Mouse (Mus musculus) common myeloid progenitor, adult 5-6 weeks (primary cell): ENCODE data around the gene Slfn9. TPM values are rescaled to one million over a fixed set of nuclear protein-coding genes. Genes with fewer than 3 reads are reported as not detected.
"Not testable (repeated sequence)": the region's sequence is repeated elsewhere in the genome, so short reads cannot be mapped to it uniquely, and the experiment has no call there.

Experiments
- ATAC-seq: replicated peaks from 2 replicates; pipeline ENCODE4 v1.8.0; 2016; ENCODE audit warnings: low read depth, mild to moderate bottlenecking, moderate TSS enrichment, inconsistent platforms; ENCODE audit not compliant: poor library complexity, severe bottlenecking
- total RNA-seq: library from RNA; stranded (forward); fragments of 200-1000, 187-1606 nt; gene quantifications from 2 replicates; pipeline ENCODE4 v1.2.3, GENCODE M21; 2017

Gene Slfn9
- total RNA-seq, 1 experiment from 2014 or later: 39.6 TPM

- no peak for ATAC-seq
These were observed 29.9 kb downstream of the Slfn9 start for GRCm38 (mm10) chr11:82961743-82962142.

DNA sequence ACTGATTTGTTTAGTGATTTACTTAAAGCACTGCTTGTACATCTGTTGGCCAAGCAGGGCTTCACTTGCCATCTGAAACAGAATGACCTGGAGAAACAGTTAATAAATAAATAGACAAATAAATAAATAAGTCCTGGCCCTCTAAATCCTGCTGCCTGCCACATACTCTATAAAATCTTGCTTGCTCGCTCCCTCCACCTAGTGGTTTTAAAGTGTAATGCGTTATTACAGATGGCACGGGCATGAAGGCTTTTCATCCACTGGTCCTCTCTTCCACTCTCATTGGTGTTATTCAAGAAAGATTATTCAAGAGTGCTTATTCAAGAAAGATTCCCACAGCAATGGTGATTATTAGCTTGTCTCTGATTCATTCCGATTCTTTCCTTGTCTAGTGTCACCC is 32.0 kb downstream of the Slfn9 start:
- ATAC-seq: peak; percentile 85

- no peak for ATAC-seq
These were observed 34.7 kb downstream of the Slfn9 start for GRCm38 (mm10) chr11:82956925-82957324.

GRCm38 (mm10) chr11:82954631-82955030 is 37.0 kb downstream of the Slfn9 start:
- ATAC-seq: no peak

DNA sequence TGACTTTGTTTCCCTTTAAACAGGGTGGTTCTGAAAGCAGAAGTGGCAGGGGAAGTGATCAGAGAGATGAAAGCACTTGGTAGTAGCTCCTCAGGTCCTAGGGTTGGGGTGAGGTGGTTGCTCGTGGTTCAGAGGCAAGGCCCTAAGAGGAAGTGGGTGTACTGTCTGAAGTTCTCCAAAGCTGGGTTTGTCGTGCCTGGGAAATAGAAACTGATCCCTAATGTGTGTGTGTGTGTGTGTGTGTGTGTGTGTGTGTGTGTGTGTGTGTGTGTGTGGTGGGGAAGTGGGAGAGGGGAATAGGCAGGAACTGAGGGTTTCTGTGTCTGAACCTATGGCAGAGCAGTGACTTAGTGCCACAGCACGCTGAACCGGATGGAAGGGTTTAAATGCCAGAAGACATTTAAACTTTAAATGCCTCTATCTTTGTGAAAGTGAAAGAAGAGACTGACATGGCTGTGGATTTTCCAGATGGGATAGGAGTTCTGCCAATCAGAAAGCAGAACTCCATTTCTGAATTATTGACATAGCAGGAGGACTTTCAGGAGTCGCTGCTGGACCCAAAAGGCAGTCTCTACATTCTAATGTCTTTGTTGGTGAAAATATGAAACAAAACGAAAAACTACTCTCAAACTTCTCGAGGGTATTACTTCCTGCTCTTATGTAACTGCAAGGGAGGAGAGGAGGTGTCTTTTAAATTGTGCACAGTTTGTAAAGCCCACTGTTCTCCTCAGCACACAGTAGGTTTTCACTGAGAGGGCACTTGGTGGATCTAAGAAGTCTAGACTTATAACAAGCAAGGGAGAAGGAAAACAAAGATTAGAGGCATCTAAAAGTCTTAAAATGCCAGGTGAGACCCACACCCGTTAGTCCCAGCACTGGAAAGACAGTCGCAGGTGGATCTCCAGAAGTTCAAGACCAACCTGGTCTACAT is 38.8 kb downstream of the Slfn9 start:
- ATAC-seq: peak; percentile 95

- ATAC-seq: peak; percentile 44
These were observed 39.6 kb downstream of the Slfn9 start for GRCm38 (mm10) chr11:82951865-82952611.

DNA sequence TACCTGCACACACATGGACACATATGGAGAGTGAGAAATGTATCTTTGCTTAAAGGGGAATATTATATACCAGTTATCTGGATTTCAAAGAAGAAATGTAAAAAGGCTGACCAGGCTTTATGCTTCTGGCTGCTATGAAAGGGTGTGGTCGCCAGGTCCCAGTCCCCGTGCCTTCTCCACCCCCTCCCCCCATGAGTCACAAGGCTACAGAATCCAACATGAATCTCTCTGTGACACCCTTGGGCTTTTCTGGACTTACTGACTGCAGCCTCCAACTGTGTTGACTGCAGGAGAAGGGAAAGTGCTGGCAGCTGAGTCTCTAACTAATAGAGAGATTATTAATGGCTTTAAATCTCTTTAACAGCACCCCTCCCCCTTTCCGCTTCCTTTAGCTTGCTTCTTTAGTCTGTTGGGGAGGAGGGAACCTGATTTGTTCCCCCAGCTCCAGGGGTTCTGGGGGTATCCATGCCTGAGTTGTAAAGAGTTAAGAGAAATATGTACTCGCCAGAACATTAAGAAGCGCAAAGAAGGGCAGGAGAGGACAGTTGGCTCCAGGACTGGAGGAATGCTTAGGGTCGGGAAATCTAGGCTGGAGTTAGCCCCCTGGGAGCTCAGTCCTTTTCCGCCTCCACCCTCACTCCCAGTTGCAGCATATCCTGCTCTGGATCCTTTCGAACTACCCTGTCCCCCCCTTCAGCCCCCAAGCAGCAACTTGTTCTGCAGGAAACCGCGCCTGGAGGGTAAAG is 40.7 kb downstream of the Slfn9 start, which contains the start of gene Slfn5:
Gene Slfn5 (plus strand): TSS at position 614 of the 746 bp plus-strand sequence.
- no peak for ATAC-seq

- no peak for ATAC-seq
These were observed 42.6 kb downstream of the Slfn9 start for GRCm38 (mm10) chr11:82949036-82949435.

- no peak for ATAC-seq
These were observed 44.2 kb downstream of the Slfn9 start for GRCm38 (mm10) chr11:82947457-82947856.

DNA sequence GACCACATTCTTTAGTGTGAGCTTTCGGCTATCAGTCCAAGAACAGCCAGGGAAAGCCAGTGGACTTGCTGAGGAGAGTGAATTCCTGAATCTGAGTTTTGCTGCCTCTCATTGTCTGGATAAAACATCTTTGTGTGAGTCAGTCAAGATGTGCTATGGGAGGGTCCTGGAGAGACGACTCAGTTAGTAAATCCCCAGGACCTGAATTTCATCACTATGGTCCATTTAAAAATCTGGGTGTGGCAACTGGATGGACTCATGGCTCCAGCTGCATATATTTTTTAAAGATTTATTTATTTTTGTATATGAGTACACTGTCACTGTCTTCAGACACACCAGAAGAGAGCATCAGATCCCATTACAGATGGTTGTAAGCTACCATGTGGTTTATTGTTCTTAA is 46.0 kb downstream of the Slfn9 start:
- ATAC-seq: no peak

GRCm38 (mm10) chr11:82943336-82943735 is 48.3 kb downstream of the Slfn9 start:
- ATAC-seq: no peak

- no peak for ATAC-seq
These were observed 58.4 kb downstream of the Slfn9 start for GRCm38 (mm10) chr11:82933186-82933585.

GRCm38 (mm10) chr11:82931671-82932450 is 59.8 kb downstream of the Slfn9 start:
- not testable (repeated sequence) for ATAC-seq

GRCm38 (mm10) chr11:82931161-82931560 is 60.5 kb downstream of the Slfn9 start:
- ATAC-seq: not testable (repeated sequence)

GRCm38 (mm10) chr11:82930391-82930955 is 61.2 kb downstream of the Slfn9 start:
- ATAC-seq: not testable (repeated sequence)

DNA sequence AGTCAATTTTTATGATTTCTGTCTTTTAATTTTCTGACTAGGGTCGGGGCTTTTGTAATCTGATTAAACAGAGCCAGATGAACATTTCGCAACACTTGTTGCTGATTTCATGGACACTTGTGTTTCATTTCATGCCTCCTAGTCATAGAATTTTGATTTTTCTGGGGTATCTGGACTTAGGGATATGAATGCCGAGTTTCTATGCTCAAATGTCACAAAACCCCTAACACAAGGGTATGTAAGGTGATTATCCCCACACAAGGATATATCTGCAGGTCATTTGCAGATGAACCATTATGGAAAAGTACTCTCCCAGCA is 62.0 kb downstream of the Slfn9 start:
- ATAC-seq: 0 out of 2 replicates have a peak, but pooled peaks have one; percentile 31

DNA sequence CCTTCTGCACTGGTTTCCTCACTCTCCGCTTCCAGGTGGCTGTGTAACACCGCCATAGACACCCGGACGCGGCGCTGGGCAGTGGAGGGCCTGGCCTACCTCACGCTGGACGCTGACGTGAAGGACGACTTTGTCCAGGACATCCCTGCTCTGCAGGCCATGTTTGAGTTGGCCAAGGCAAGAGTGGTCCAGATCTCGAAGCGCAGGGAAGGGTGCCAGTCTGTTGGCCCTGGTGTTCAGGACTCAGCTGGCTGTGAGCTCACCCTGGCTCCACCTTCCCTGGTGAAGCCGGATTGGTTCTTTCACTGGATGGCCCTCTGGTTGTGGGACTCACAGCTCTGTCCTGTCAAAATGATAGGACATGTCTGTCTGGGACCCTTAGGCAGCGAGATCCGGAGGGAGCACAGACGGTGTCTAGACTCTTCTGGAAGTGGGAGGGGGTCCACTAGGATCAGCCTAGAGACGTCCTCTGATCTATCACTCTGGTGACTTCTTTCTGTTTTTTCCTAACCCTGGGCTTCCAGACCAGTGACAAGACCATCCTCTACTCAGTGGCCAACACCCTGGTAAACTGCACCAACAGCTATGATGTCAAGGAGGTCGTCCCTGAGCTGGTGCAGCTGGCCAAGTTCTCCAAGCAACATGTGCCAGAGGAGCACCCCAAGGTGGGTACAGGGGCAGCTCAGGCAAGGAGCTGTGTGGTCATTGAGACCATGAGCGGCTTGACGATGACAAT is 62.6 kb downstream of the Slfn9 start:
- peak; percentile 37; the same call in 1 of the 2 replicates for ATAC-seq
